Mouse (Mus musculus): Measurements from ENCODE around the gene Gm10340. TPM values are rescaled to one million over a fixed set of nuclear protein-coding genes. Genes with fewer than 3 reads are reported as not detected.
"Not testable (repeated sequence)": the region's sequence is repeated elsewhere in the genome, so short reads cannot be mapped to it uniquely, and the experiment has no call there.

The Gm10340 gene
- polyA plus RNA-seq (2015; fragmentation: Nextera tagmentation; extraction: Ambion mirVana), result not detected in 2 replicates

DNA sequence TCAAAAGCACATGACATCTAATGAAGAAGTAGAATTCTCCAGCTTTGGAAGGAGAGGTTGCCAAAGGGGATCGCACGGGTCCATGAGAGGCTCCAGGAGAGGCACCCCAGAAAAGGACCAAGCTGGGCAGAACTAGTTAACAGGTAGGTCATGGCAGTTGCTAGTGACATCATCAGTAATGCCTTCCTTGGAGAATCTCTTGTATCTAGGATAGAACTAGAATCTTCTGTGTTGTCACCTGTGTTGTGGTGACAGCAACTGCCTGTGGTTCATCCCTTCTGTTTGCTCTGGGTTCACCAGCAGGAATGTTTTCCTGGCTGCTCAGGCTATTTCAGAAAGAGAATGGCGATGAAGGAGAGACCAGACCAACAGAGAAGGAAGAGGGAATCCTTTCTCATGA, at the start of gene Gm10340:
Gm10340 (plus strand) TSS at position 301 of the 400 bp plus-strand sequence.
- not testable (repeated sequence) for H3K4me2 ChIP-seq (replicated peaks); H3K27ac ChIP-seq; H3K9me3 ChIP-seq; H3K9ac ChIP-seq (replicated peaks); H3K4me3 ChIP-seq (replicated peaks); H3K4me1 ChIP-seq (replicated peaks); ATAC-seq; H3K27me3 ChIP-seq; H3K36me3 ChIP-seq
- 86% methylated on average over 2 of the region's 3 CpGs for WGBS

DNA sequence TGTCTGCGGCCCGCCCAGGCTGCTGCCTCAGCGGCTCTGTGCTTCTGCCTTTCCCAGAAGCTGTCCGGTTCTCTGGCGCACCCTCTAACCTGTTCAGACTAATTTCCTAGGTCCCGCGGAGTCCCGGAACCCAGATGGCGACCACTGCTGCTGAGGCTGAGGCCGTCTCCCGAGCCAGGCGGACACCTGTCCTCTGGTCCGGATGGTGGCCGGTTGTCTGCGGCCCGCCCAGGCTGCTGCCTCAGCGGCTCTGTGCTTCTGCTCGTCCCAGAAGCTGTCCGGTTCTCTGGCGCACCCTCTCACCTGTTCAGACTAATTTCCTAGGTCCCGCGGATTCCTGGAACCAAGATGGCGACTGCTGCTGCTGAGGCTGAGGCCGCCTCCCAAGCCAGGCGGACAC, 17.7 kb upstream of the Gm10340 start:
- ATAC-seq; H3K9me3 ChIP-seq; H3K9ac ChIP-seq (replicated peaks); H3K27ac ChIP-seq; H3K4me1 ChIP-seq (replicated peaks); H3K4me2 ChIP-seq (replicated peaks); H3K27me3 ChIP-seq; H3K4me3 ChIP-seq (replicated peaks); H3K36me3 ChIP-seq: not testable (repeated sequence)
- WGBS, result 95% methylated on average over 25 of the region's 25 CpGs

DNA sequence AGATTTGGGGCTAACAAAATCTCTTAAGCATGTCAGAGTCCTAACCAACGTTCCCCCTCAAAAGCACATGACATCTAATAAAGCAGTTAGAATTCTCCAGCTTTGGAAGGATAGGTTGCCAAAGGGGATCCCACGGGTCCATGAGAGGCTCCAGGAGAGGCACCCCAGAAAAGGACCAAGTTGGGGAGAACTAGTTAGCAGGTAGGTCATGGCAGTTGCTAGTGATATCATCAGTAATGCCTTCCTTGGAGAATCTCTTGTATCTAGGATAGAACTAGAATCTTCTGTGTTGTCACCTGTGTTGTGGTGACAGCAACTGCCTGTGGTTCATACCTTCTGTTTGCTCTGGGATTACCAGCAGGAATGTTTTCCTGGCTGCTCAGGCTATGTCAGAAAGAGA, 54.2 kb downstream of the Gm10340 start, which contains the start of gene Gm5795:
Gm5795 (plus strand) TSS at position 301 of the 400 bp plus-strand sequence.
- WGBS, result no CpG with 5 or more reads among the region's 2 CpGs
- not testable (repeated sequence) for H3K9ac ChIP-seq (replicated peaks); H3K4me1 ChIP-seq (replicated peaks); H3K36me3 ChIP-seq; H3K4me3 ChIP-seq (replicated peaks); H3K9me3 ChIP-seq; ATAC-seq; H3K27me3 ChIP-seq; H3K27ac ChIP-seq; H3K4me2 ChIP-seq (replicated peaks)

Other genes with a start within 250 kb of the Gm10340 start
- not detected in 2 replicates for gene Gm2888, start 104.0 kb upstream of the Gm10340 start, polyA plus RNA-seq (2015; fragmentation: Nextera tagmentation; extraction: Ambion mirVana)
- gene Gm2897, start 84.7 kb upstream of the Gm10340 start, polyA plus RNA-seq (2015; fragmentation: Nextera tagmentation; extraction: Ambion mirVana), result 8.7 and 10.2 TPM in 2 replicates
- 0.32 TPM in 1 of 2 replicates, not detected in the other for gene Gm5795, start 54.3 kb downstream of the Gm10340 start, polyA plus RNA-seq (2015; fragmentation: Nextera tagmentation; extraction: Ambion mirVana)
- gene D830030K20Rik, start 74.5 kb downstream of the Gm10340 start, polyA plus RNA-seq (2015; fragmentation: Nextera tagmentation; extraction: Ambion mirVana), result 22.5 and 24.1 TPM in 2 replicates
- gene Gm2956, start 198.6 kb downstream of the Gm10340 start, polyA plus RNA-seq (2015; fragmentation: Nextera tagmentation; extraction: Ambion mirVana), result not detected in 2 replicates